ENCODE assay signal across 21 mouse cellular contexts in the genomic region with DNA sequence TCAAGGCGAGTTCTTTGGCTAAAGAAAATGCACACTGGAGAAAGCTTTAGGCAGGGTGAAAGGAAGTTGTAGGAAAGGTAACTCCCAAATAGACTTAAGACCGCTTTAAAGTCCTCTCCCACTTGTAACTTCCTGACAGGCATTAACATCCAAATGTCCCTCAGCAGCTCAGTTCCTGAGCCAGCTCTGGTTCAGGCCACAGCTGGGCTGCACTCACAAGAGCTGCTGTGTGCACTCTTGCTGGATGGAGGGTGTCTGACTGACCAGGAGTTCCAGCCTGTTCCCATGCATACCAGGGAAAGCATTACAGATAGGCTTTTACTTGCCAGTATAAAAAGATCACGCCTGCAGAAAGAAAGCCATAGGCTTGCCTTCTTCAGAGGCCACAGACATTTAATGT.
DNase-seq lines count a peak whose midpoint lies in the region; ATAC-seq lines count a peak whose summit lies in the region.
"Had no signal": no experiment of that assay in that cellular context is flagged by ENCODE, and none has a peak within 500 bp of the region (broad histone marks: within the 10 kb centered on the region; RNA-seq: fewer than 3 reads in every experiment).

No protein-coding gene starts in this region.

- no peak overlapping the region for H3K4me2 ChIP-seq in limb, embryonic 11.5 days (ENCODE audit: low read depth, severe bottlenecking)

- no peak overlapping the region for H3K9ac ChIP-seq in limb, embryonic 11.5 days (ENCODE audit: low read length)
- H3K9ac ChIP-seq: embryonic facial prominence, embryonic 12.5 days; hindbrain, embryonic 15.5 days had no signal

- no peaks in the 10 kb centered on the region for H3K36me3 ChIP-seq in limb, embryonic 11.5 days (ENCODE audit: control insufficient read depth, insufficient read depth, low read length)
- no peaks in the 10 kb centered on the region for H3K36me3 ChIP-seq in limb, embryonic 10.5 days
- H3K36me3 ChIP-seq: embryonic facial prominence, embryonic 12.5 days had no signal

- peak; percentile 7 for DNase-seq in embryo, embryonic 10 days (ENCODE audit: low spot score)
- no peak for DNase-seq in embryo, embryonic 11 days
- peak; percentile 40 for DNase-seq in limb, embryonic 11.5 days (ENCODE audit: low spot score)
- DNase-seq in limb, embryonic 10.5 days (ENCODE audit: low spot score) = no peak
- DNase-seq in thymus, postnatal 4 days = peak; percentile 34
- no peak for DNase-seq in thymus, postnatal 0 days (ENCODE audit: low spot score)
- DNase-seq in layer of hippocampus, postnatal 25 days (ENCODE audit: extremely low spot score in 1 of 2, low spot score in 1 of 2) = no peak
- DNase-seq in cerebellum, adult 18-20 months = no peak
- DNase-seq: cerebellum, postnatal 10 days; heart, adult 18-20 months; heart, postnatal 36 days; kidney, adult 11 months; kidney, postnatal 25 days; lung, postnatal 4 days; midbrain, embryonic 14.5 days; right cerebral cortex, postnatal 4 days had no signal

- H3K4me3 ChIP-seq in limb, embryonic 11.5 days (ENCODE audit: low read depth, low read length) = no peak overlapping the region
- no peak overlapping the region for H3K4me3 ChIP-seq in limb, embryonic 10.5 days
- H3K4me3 ChIP-seq: embryonic facial prominence, embryonic 12.5 days; hindbrain, embryonic 15.5 days; myocyte had no signal

- ATAC-seq in limb, embryonic 11.5 days (ENCODE audit: insufficient number of reproducible peaks, low FRiP score, low TSS enrichment, low read depth) = no peak
- ATAC-seq: Patski had no signal

- H3K27ac ChIP-seq in limb, embryonic 11.5 days (replicated peaks; ENCODE audit: low read depth, low read length) = no peak overlapping the region
- H3K27ac ChIP-seq in limb, embryonic 10.5 days = no peak overlapping the region
- H3K27ac ChIP-seq: embryonic facial prominence, embryonic 12.5 days; hindbrain, embryonic 15.5 days had no signal

- H3K4me1 ChIP-seq in limb, embryonic 11.5 days (ENCODE audit: control insufficient read depth, insufficient read depth, low read length) = peaks cover 10% of the 10 kb centered on the region
- peaks cover 22% of the 10 kb centered on the region for H3K4me1 ChIP-seq in limb, embryonic 10.5 days

- no peaks in the 10 kb centered on the region for H3K9me3 ChIP-seq in limb, embryonic 11.5 days (ENCODE audit: control insufficient read depth, low read length)
- H3K9me3 ChIP-seq in limb, embryonic 10.5 days (replicated peaks) = no peaks in the 10 kb centered on the region
- H3K9me3 ChIP-seq: embryonic facial prominence, embryonic 12.5 days; hindbrain, embryonic 15.5 days had no signal

- H3K27me3 ChIP-seq in limb, embryonic 11.5 days (ENCODE audit: control insufficient read depth, insufficient read depth, low read length) = no peaks in the 10 kb centered on the region
- peaks cover 11% of the 10 kb centered on the region for H3K27me3 ChIP-seq in limb, embryonic 10.5 days (ENCODE audit: low read depth, poor library complexity, severe bottlenecking)
- H3K27me3 ChIP-seq: CH12.LX; embryonic facial prominence, embryonic 12.5 days; hindbrain, embryonic 15.5 days; Patski had no signal

- WGBS in limb, embryonic 11.5 days = 28% methylated on average over 3 of the region's 3 CpGs
- WGBS in limb, embryonic 10.5 days = 15% methylated on average over 3 of the region's 3 CpGs

Comparison
In these comparisons a context has a peak if more than half of its experiments do, and no peak if none do; other contexts are left out.
1. DNase-seq: peak in embryo, embryonic 10 days (single experiment), limb, embryonic 11.5 days (single experiment) and thymus, postnatal 4 days (single experiment); none in embryo, embryonic 11 days (single experiment), limb, embryonic 10.5 days (single experiment), thymus, postnatal 0 days (single experiment), layer of hippocampus, postnatal 25 days (0 of 2) and cerebellum, adult 18-20 months (0 of 2).